Mouse (Mus musculus) large intestine, adult 2 months (tissue): Measurements from ENCODE around the gene Isyna1. TPM values are rescaled to one million over a fixed set of nuclear protein-coding genes. Genes with fewer than 3 reads are reported as not detected.

Experiments used
- DNase-seq: peaks from one replicate; pipeline ENCODE4 v3.0.0-alpha.2; 2012; ENCODE audit warnings: low read depth, low spot score
- WGBS: fragments of 180-500 bp; shearing (Covaris S2); methylation state at CpG from one replicate; pipeline ENCODE4 v1.1.7; 2018; 5-methylcytosine and 5-hydroxymethylcytosine counted together
- polyA plus RNA-seq: library from polyadenylated mRNA; depleted of rRNA; stranded (reverse); fragments of >200 nt; gene quantifications from 2 replicates; pipeline ENCODE4 v1.2.3, GENCODE M21; 2012

Isyna1 gene
- polyA plus RNA-seq, 1 experiment, result 108 TPM

GRCm38 (mm10) chr8:70600473-70601270, 6.5 kb downstream of the Isyna1 start:
- WGBS, result 60% methylated on average over 10 of the region's 10 CpGs
- no peak for DNase-seq

- DNase-seq, result no peak
- WGBS, result 9% methylated on average over 26 of the region's 26 CpGs
Measured at GRCm38 (mm10) chr8:70601271-70601649, 7.1 kb downstream of the Isyna1 start.

- DNase-seq, result no peak
- WGBS, result 92% methylated on average over 13 of the region's 13 CpGs
Measured at GRCm38 (mm10) chr8:70602139-70602811, 8.1 kb downstream of the Isyna1 start.

DNA sequence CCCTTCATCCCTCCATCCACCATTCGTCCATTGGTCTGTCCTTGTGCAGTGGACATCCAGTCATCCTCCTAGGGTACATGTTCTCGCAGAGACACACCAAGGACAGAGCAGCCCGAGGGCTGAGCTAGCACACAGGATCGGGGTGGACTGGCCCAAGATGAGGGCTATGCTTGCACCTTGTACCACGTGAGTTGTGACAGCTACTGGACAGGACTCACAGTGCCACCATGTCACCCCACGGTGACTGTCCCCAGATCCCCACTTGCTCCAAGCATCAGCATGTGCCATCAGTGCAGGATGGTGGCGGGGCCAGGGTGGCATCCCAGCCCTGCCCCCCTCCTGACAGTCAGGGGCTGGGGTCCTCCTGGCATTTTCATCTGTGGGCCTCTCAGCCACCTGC, 10.4 kb downstream of the Isyna1 start:
- 89% methylated on average over 7 of the region's 7 CpGs for WGBS
- no peak for DNase-seq

DNA sequence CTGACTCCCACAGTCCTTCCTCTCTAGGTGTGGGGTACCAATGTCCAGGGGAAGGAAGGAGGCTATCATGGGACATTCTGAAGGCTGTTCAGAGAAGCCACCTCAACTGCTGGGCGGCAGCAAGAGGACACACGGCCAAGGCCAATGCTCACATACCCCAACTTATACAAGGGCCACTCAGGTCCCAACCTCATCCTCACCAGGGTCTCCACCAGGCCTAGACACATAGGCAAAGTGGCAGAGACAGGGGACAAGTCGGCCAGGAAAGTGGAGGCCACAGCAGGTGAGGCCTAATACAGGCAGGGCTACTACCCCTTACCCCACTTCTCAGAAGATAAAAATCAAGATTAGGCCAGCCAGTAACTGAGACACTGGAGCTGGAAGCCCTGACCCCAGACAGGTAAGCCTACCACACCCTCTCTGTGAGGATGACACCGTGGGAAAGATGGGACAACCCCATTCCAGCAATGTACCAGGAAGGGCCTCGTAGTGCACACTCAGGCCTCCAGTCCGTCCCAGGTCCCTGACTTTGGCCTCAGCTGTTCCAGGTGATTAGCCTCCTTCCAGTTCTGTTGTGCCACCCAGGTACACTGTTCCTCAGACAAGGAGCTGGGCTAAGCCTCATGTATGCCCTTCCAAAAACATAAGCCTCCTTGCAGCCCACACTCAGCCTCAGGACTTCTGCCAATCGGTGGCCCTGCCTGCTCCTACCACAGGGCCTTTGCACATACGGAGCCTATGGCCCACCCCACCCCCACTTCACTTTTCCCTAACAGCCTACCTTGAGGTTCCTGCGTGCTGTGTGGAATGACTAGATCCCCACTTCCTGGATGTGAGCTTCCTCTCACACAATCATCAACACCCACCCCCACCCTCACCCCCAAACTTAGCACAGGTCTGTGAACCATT, 12.0 kb downstream of the Isyna1 start:
- 84% methylated on average over 9 of the region's 9 CpGs for WGBS
- DNase-seq, result no peak

DNA sequence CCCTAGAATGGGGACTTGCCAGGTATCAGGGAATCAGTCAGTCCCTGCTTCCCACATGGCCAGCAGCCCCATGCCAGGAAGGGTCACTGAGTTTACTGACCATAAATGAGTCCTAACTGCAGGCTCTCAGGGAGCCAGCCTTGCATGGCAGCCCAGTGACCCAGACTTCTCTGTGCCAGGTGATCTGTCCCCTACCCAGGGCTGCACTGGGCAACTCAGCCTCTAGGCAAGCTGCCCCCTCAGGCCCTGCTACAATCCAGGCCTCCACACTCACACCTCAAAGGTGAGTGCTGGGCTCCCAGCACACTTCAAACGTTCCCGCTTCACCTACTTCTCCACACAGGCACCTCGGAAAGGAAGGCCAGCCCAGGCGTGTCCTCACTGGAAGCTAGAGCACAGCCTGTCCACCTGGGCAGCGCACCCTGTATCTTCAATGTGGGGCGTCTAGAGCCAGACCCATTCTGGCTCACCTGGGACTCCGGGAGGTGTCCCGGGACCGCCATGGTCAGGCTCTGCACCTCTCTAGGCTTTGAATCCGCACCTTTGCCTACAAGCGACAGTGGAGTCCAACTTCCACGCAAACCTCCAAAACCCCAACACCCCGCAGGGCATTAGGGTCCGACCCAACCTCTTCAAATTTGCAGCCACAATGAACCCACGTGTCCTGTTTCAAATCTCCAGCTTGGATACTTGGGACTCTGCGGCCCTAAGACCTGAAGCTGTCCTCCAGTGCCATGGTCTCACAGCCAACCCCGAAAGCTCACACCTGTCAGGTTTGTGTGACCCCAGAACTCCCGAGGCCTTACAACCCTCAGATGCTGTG, 12.8 kb downstream of the Isyna1 start:
- WGBS, result 52% methylated on average over 18 of the region's 18 CpGs

GRCm38 (mm10) chr8:70607603-70607897, 13.4 kb downstream of the Isyna1 start:
- WGBS, result 22% methylated on average over 6 of the region's 6 CpGs
- DNase-seq, result no peak

More for the DNA sequence above, 12.8 kb downstream of the Isyna1 start:
- no peak for DNase-seq

GRCm38 (mm10) chr8:70607898-70608748, 13.9 kb downstream of the Isyna1 start:
- no peak for DNase-seq
- under 1% methylated on average over 84 of the region's 84 CpGs for WGBS

GRCm38 (mm10) chr8:70608749-70609367, 14.7 kb downstream of the Isyna1 start, which contains the start of gene Ssbp4:
TSS of gene Ssbp4 (minus strand) at chr8:70608872.
- 5% methylated on average over 26 of the region's 26 CpGs for WGBS
- no peak for DNase-seq

DNA sequence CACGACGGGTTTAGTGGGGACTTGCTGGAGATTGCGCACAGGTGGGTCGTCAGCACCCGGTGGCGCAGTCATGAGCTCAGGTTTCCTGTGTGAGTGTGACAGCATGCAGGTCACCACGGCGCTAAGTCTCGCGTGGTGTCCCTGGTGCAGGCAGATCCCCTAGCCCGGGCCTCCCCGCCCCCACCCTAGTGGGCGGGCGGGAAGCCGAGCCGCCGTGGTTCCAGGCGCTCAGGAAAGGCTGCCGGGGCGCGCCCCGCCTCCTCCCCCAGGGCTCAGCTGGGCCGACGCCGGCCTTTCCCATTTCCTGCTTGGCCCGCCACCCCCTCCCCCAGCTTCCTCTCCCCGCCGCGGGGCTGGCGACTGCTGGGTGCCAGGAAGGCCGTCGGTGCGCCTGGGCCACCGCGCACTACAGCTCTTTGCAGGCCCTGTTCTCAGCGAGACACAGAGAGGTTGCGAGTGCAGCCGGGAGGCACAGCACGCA, 15.2 kb downstream of the Isyna1 start:
- DNase-seq, result no peak
- WGBS, result under 1% methylated on average over 38 of the region's 39 CpGs

DNA sequence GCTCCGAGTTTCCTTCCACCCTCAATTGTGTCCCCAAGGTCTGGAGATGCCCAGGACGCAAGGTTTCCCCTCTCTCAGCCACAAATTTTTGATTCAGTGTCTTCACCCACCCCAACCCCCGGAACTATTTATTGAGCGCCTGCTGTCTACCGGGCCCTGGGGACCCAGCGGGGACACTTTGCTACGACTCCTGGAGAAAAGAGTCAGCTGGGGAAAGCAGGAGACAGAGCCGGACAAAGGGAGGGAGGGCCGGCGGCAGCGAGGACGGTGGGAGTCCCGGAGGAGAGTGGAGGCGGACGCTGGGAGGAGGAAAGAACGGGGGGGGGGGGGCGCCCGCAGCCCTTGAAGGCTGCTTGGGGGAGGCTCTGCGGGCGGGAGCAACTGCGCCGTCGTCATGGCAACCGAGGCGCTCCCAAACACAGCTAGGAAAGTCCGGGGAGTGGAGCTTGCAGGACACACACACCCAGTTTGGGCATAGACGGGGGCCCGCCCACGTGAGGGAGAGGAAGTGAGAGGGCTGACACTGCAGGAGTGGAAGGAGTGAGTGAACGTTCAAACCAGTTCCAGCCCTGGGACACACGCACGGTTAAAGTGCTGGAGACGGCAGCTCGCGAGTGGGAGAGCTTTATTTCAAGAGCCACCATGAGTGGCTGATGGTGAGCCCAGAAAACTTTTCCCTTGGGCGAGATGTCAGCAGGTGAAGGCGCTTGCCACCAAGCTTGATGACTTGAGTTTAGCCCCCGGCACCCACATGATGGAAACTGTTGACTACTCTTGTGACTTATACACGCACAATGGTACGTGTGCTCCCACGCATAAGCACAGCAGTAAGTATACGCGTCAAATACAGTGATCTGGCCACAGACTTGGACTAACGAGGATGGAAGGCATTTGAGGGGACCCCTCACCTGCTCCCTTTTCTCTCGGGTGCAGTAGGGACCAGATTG, 15.9 kb downstream of the Isyna1 start:
- WGBS, result under 1% methylated on average over 43 of the region's 45 CpGs
- no peak for DNase-seq

DNA sequence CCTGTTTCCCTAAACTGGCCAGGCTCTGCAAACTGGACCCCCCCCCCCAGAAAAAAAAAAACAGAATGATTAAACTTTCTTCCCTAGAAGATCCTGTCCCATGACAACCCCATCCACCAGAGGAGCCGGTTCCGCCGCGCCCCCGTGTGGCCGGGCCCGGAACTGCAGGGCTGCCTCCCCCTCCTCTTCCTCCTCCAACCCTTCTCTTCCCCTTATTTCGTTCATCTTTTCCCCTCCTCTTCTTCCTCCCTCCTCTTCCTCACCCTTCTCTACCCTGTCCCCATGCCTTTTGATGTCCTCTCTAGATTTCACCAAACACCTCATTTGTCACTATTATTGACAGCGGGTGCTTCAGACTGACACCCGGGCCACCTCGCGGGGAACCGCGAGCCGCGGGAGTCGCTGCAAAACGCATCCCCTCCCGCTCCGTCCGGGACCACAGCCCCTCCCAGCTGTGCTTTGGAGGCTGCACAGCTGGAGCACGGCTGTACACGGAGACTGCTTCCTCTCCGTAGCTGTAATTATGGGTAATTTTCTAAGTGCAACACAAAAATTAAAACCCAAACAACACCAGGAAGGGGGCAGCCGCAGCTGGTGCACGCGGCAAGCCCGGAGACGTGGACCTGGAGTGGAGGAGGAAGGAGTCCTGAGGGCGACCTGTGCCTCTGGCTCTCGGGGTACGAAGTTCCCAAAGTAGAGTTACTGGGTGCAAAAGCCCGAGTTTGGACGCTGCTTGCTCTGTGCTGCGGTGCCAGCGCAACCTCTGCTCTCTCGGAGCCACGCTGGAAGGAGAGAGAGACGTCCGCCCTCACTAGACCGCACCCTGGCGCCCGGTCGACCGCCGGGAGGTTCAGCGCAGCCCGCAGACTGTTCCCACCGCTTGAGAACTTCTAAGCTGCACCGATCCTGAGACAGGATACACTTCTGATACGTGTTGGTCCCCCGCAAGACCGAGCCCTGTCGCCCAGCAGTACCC, 16.9 kb downstream of the Isyna1 start:
- DNase-seq, result no peak
- under 1% methylated on average over 54 of the region's 54 CpGs for WGBS

DNA sequence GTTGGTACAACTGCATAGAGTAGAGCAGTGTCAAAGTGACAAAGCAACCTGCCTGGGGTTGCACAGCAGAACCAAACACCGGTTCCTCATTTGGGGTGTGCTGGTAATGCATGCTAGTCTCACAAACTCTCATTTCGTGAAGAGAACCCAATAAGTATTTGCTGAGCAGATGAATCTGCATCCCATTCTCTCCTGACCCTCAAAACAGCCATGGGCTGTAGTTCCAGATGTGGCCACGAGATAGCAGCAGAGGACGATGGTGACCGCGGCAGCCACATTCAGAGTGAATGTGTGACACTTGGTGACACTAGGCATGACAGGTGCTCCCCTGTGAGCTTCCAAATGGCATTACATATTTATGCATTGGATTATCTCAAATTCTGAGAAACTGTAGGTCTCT, 17.7 kb downstream of the Isyna1 start:
- DNase-seq, result no peak
- under 1% methylated on average over 6 of the region's 6 CpGs for WGBS

DNA sequence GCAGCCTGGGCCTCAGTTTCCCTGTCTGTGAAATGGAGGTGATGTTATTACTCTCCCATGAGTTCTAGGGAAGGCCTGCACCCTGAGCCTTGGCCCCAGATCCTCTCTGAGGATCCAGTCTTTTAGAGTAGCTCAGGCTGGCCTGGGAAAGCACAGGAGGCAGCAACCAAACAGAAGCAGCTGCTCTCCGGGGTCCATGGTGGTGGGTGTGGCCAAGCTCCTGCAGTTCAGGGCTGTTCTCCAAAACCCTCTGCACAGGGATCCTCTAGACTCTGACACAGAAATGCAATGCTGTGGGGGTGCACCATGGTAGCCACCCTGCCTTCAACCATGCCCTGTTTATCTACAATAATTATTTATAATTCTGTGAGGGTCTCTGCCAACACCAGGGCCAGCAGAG, 19.6 kb downstream of the Isyna1 start:
- 7% methylated on average over 1 of the region's 1 CpGs for WGBS
- no peak for DNase-seq

DNA sequence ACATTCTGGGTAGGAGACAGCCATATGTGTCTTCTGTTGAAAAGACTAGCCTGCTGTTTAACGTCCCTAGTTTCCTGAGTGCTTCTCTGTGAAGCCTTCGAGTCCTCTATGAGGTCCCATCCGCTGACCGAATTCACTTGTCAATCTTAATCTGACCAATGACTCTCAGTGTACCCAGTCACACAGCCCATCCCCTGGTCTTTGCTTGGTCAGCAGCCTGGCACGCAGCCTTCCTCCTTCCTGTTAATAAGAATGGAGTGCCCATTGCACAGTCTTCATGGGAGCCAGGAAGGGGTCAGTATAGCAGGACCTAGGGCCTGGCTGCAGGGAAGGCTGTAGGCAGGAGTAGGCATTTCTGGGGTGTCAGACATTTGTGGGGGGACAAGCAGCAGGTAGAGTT, 20.3 kb downstream of the Isyna1 start:
- WGBS, result 63% methylated on average over 5 of the region's 5 CpGs

GRCm38 (mm10) chr8:70615281-70615680, 21.1 kb downstream of the Isyna1 start:
- WGBS, result 87% methylated on average over 8 of the region's 8 CpGs
- DNase-seq, result no peak

More for the DNA sequence above, 20.3 kb downstream of the Isyna1 start:
- no peak for DNase-seq
